Mouse (Mus musculus) ovary, adult 2 months (tissue): ENCODE data around the gene Hck. TPM values are rescaled to one million over a fixed set of nuclear protein-coding genes. Genes with fewer than 3 reads are reported as not detected.

ENCODE experiments used
- polyA plus RNA-seq: library from polyadenylated mRNA; depleted of rRNA; stranded (reverse); fragments of >200 nt; gene quantifications from 2 replicates; pipeline ENCODE4 v1.2.3, GENCODE M21; 2012; rRNA removed

Gene Hck
- polyA plus RNA-seq = 8.4 and 10.4 TPM in 2 replicates

DNA sequence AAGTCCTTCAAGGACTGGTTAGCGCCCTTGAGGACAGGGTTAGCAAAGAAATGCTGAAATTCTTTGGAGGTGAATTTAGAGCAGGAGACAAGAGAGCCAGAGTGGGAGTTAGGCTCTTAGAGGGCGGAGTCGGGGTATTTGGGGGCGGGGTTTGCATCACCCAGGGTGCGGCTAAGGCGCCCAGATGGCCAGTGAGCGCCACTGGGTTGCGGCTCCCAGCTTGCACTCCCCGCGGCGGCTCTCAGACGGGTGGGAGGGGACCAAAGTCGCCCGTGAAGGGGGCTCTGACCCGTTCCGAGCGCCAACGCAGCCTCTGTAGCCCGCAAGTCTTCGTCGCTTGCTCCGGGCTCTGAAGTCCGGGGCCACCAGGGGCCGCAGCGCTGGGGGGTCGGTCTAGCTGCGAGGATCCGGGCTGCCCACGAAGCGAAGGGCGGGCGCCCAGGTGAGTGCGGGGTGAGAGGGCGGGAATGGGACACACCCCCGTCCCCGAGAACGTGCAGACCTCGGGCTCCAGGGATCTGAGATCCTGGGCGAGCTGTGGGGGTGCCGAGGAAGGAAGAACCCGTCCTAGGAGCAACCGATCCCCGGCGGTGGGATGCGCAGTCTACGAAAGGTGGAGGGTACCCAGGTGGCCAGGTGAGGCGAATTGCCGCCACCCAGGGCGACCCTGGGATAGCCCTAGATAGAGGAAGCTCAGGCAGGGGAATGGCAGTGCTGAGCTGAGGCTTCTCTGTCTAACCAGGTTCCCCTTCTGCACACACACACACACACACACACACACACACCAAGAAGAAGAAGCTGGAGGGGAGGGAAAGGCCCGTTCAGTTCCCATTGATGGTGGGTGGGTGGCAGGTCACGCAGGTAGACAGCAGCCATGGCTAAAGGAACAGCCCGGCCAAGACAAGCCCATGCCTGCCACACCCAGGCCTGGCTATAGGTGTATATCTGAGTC is at the start of gene Hck:
Gene Hck (plus strand): TSS at position 156 of the 952 bp plus-strand sequence.

GRCm38 (mm10) chr2:153065747-153066508 is 42.3 kb upstream of the Hck start, which contains the start of gene Ccm2l:
TSS of gene Ccm2l (plus strand) at chr2:153065955.

DNA sequence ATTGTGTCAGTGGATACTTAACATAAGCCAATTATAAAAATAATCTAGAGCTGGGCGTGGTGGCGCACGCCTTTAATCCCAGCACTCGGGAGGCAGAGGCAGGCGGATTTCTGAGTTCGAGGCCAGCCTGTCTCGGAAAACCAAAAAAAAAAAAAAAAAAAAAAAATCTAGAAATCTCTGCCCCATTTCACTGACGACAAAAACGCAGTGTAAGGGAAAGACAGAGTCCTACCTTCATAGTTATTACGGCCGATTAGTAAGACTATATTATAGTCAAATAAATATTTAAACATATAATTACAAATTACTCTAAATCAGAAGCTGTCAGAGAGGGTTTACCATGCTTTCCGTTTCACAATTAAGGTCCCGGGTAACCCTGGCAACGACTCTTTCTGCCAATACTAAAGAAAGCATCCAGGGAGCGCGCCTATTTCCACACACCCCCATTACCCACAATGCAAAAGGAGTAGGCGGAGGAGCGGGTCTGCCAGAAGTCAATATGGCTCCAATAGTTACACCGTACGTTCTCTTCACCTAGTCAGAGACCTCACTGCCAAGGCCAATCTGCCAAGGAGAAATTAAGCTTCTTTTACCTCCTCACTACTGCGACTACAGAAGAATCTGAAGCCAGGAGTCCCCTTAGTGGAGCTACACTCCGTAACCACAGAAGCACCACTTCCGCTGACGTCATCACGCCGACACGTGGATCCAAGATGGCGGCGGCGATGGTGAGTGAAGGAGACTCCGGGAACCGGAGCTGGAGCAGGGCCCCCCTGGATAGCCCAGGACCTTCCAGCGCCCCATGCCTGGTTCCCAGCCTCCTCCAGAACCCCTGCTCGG is 52.8 kb downstream of the Hck start, which contains the start of gene Tm9sf4:
Gene Tm9sf4 (plus strand): TSS at position 460 of the 840 bp plus-strand sequence.

Other genes starting within 250 kb of the Hck start
- 0.08 and 0.09 TPM in 2 replicates for gene Mylk2, start 197.1 kb upstream of the Hck start, polyA plus RNA-seq
- 57.4 and 78.2 TPM in 2 replicates for gene Foxs1, start 175.3 kb upstream of the Hck start, polyA plus RNA-seq
- 0.59 and 1.1 TPM in 2 replicates for gene Dusp15, start 156.8 kb upstream of the Hck start, polyA plus RNA-seq
- 3.0 and 4.0 TPM in 2 replicates for gene Ttll9, start 146.0 kb upstream of the Hck start, polyA plus RNA-seq
- 51.4 and 72.3 TPM in 2 replicates for gene Pdrg1, start 93.0 kb upstream of the Hck start, polyA plus RNA-seq
- not detected in 2 replicates for gene Xkr7, start 76.6 kb upstream of the Hck start, polyA plus RNA-seq
- gene Ccm2l, start 42.5 kb upstream of the Hck start, polyA plus RNA-seq = 30.9 and 35.6 TPM in 2 replicates
- 39.1 and 46.2 TPM in 2 replicates for gene Tm9sf4, start 52.8 kb downstream of the Hck start, polyA plus RNA-seq
- 11.0 and 11.5 TPM in 2 replicates for gene Tspyl3, start 117.0 kb downstream of the Hck start, polyA plus RNA-seq
- gene Plagl2, start 133.0 kb downstream of the Hck start, polyA plus RNA-seq = 6.9 and 7.8 TPM in 2 replicates
- gene Pofut1, start 133.1 kb downstream of the Hck start, polyA plus RNA-seq = 37.6 and 38.4 TPM in 2 replicates
- gene Kif3b, start 182.9 kb downstream of the Hck start, polyA plus RNA-seq = 7.2 and 9.1 TPM in 2 replicates
- 16.8 and 17.6 TPM in 2 replicates for gene Asxl1, start 237.4 kb downstream of the Hck start, polyA plus RNA-seq